Mouse (Mus musculus) bone marrow, adult 2 months (tissue): ENCODE data around the gene Ube2t.

Experiments used
- CTCF ChIP-seq: fragments of 200-500 bp; IDR thresholded peaks from 2 replicates; pipeline ENCODE4 v1.5.1; 2011; ENCODE audit warnings: low read length, control low read depth; ENCODE audit not compliant: control insufficient read depth, insufficient read depth
- POLR2A ChIP-seq: fragments of 200-500 bp; IDR thresholded peaks from 2 replicates; pipeline ENCODE4 v1.6.1; 2011; ENCODE audit warnings: low read depth, mild to moderate bottlenecking, control low read depth, low read length, borderline replicate concordance; ENCODE audit not compliant: control insufficient read depth

DNA sequence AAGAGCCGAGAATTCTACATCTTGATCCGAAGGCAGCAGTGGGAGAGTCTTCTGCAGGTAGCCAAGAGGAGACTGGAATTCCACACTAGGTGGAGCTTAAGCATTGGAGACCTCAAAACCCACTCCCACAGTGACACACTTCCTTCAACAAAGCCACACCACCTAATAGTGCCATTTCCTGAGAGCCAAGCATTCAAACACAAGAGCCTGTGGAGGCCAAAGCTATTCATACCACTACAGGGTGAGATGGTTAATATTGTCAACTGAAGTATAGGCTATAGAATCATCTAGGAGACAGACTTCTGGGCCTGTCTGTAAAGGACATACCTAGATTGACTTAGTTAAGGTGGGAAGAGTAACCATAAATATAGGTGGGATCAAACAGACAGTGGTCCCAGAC lies 3.1 kb downstream of the Ube2t start:
- TF ChIP-seq CTCF (no peak), POLR2A (no peak)
